Mouse (Mus musculus): ENCODE results near the gene Txnrd3. TPM values are rescaled to one million over a fixed set of nuclear protein-coding genes. Genes with fewer than 3 reads are reported as not detected.

The Txnrd3 gene
- polyA plus RNA-seq, 1 experiment = 7.3 TPM

Other genes starting within 250 kb of the Txnrd3 start
- gene Chchd6, start 48.3 kb upstream of the Txnrd3 start, polyA plus RNA-seq (2012; rRNA removed) = 32.2 and 38.0 TPM in 2 replicates
- not detected in 2 replicates for gene Vmn1r40, start 63.6 kb downstream of the Txnrd3 start, polyA plus RNA-seq (2012; rRNA removed)
- gene Vmn1r41, start 96.8 kb downstream of the Txnrd3 start, polyA plus RNA-seq (2012; rRNA removed) = not detected in 2 replicates
- not detected in 2 replicates for gene Vmn1r42, start 232.4 kb downstream of the Txnrd3 start, polyA plus RNA-seq (2012; rRNA removed)
- gene Vmn1r43, start 232.4 kb downstream of the Txnrd3 start, polyA plus RNA-seq (2012; rRNA removed) = not detected in 2 replicates
- gene Vmn1r44, start 239.7 kb downstream of the Txnrd3 start, polyA plus RNA-seq (2012; rRNA removed) = not detected in 2 replicates